Mouse (Mus musculus) liver, postnatal 0 days (tissue): ENCODE measurements around the gene Ryr3.

Source experiments
- CTCF ChIP-seq: sonication (generic); IDR thresholded peaks from 2 replicates; pipeline ENCODE4 v1.5.1; 2016; ENCODE audit warnings: antibody characterized with exemption, low read depth
- EP300 ChIP-seq: IDR thresholded peaks from 2 replicates; pipeline ENCODE4 v1.6.1; 2016; ENCODE audit warnings: antibody characterized with exemption, low read depth, mild to moderate bottlenecking

- TF ChIP-seq CTCF (no peak), EP300 (no peak)
Measured at GRCm38 (mm10) chr2:112602487-112602886, 614.4 kb downstream of the Ryr3 start.
